Mouse (Mus musculus): ENCODE data around the gene Opcml. TPM values are rescaled to one million over a fixed set of nuclear protein-coding genes. Genes with fewer than 3 reads are reported as not detected.

Opcml gene
- polyA plus RNA-seq, 1 experiment from 2014 or later, result 13.3 TPM

- no peak for ATAC-seq
- Histone ChIP-seq H3K27me3 (replicated peaks; ENCODE audit: control insufficient read depth, insufficient read depth, low read length) (no peaks in the 10 kb centered on the region), H3K4me1 (ENCODE audit: control insufficient read depth, insufficient read depth, low read length) (no peaks in the 10 kb centered on the region), H3K9me3 (replicated peaks; ENCODE audit: control insufficient read depth, low read length) (no peaks in the 10 kb centered on the region), H3K4me3 (ENCODE audit: low read depth, low read length) (no peak overlapping the region), H3K9ac (ENCODE audit: low read length) (no peak overlapping the region), H3K27ac (ENCODE audit: low read depth, low read length) (no peak overlapping the region), H3K4me2 (ENCODE audit: low read length) (no peak overlapping the region), H3K36me3 (ENCODE audit: control insufficient read depth, insufficient read depth, low read length) (no peaks in the 10 kb centered on the region)
- DNase-seq (ENCODE audit: low spot score), result no peak
- 94% methylated on average over 6 of the region's 6 CpGs for WGBS
Measured at GRCm38 (mm10) chr9:28937163-28937562, 1146.6 kb downstream of the Opcml start.

GRCm38 (mm10) chr9:28937980-28938379 lies 1147.4 kb downstream of the Opcml start:
- 76% methylated on average over 2 of the region's 2 CpGs for WGBS

GRCm38 (mm10) chr9:28940901-28941300 lies 1150.3 kb downstream of the Opcml start:
- no peak for DNase-seq (ENCODE audit: low spot score)
- Histone ChIP-seq H3K27ac (ENCODE audit: low read depth, low read length) (no peak overlapping the region), H3K27me3 (replicated peaks; ENCODE audit: control insufficient read depth, insufficient read depth, low read length) (no peaks in the 10 kb centered on the region)

More at GRCm38 (mm10) chr9:28937980-28938379, 1147.4 kb downstream of the Opcml start:
- no peak for ATAC-seq
- Histone ChIP-seq H3K4me3 (ENCODE audit: low read depth, low read length) (no peak overlapping the region), H3K27ac (ENCODE audit: low read depth, low read length) (no peak overlapping the region), H3K4me1 (ENCODE audit: control insufficient read depth, insufficient read depth, low read length) (no peaks in the 10 kb centered on the region), H3K9ac (ENCODE audit: low read length) (no peak overlapping the region), H3K36me3 (ENCODE audit: control insufficient read depth, insufficient read depth, low read length) (no peaks in the 10 kb centered on the region), H3K9me3 (replicated peaks; ENCODE audit: control insufficient read depth, low read length) (no peaks in the 10 kb centered on the region), H3K4me2 (ENCODE audit: low read length) (no peak overlapping the region), H3K27me3 (replicated peaks; ENCODE audit: control insufficient read depth, insufficient read depth, low read length) (no peaks in the 10 kb centered on the region)
- peak; percentile 24 for DNase-seq (ENCODE audit: low spot score)

GRCm38 (mm10) chr9:28969455-28969854 lies 1178.9 kb downstream of the Opcml start:
- no peaks in the 10 kb centered on the region for H3K4me1 ChIP-seq (ENCODE audit: control insufficient read depth, insufficient read depth, low read length)
- DNase-seq (ENCODE audit: low spot score) (peak; percentile 32), ATAC-seq (peak; percentile 52; the same call in 1 of the 2 replicates)
- no peak overlapping the region for H3K27ac ChIP-seq (ENCODE audit: low read depth, low read length)
- 75% methylated on average over 1 of the region's 1 CpGs for WGBS
- no peak overlapping the region for H3K4me2 ChIP-seq (ENCODE audit: low read length)
- H3K4me3 ChIP-seq (ENCODE audit: low read depth, low read length), result no peak overlapping the region
- H3K9ac ChIP-seq (ENCODE audit: low read length), result no peak overlapping the region
- H3K27me3 ChIP-seq (replicated peaks; ENCODE audit: control insufficient read depth, insufficient read depth, low read length), result no peaks in the 10 kb centered on the region
- no peaks in the 10 kb centered on the region; the same call in 1 of the 2 replicates for H3K9me3 ChIP-seq (replicated peaks; ENCODE audit: control insufficient read depth, low read length)
- no peaks in the 10 kb centered on the region for H3K36me3 ChIP-seq (ENCODE audit: control insufficient read depth, insufficient read depth, low read length)

More at GRCm38 (mm10) chr9:28940901-28941300, 1150.3 kb downstream of the Opcml start:
- Histone ChIP-seq H3K4me2 (ENCODE audit: low read length) (no peak overlapping the region), H3K36me3 (ENCODE audit: control insufficient read depth, insufficient read depth, low read length) (no peaks in the 10 kb centered on the region), H3K4me3 (ENCODE audit: low read depth, low read length) (no peak overlapping the region), H3K4me1 (ENCODE audit: control insufficient read depth, insufficient read depth, low read length) (no peaks in the 10 kb centered on the region), H3K9ac (ENCODE audit: low read length) (no peak overlapping the region), H3K9me3 (replicated peaks; ENCODE audit: control insufficient read depth, low read length) (no peaks in the 10 kb centered on the region)
- no peak for ATAC-seq

Small RNAs within 50 kb of the gene (microRNA-seq; reads per million reads assigned to microRNA genes)
- gene Gm44316, result not detected
